Mouse (Mus musculus) limb, embryonic 11.5 days (tissue): Measurements from ENCODE around the gene Hnrnpc. TPM values are rescaled to one million over a fixed set of nuclear protein-coding genes. Genes with fewer than 3 reads are reported as not detected.
"Not testable (repeated sequence)": the region's sequence is repeated elsewhere in the genome, so short reads cannot be mapped to it uniquely, and the experiment has no call there.

Experiments
- ATAC-seq: fragments of 200-750 bp; cut with Nextera tagmentation; 2 replicates; pipeline ENCODE4 v1.8.0; 2017; ENCODE audit warnings: low read depth; ENCODE audit not compliant: insufficient number of reproducible peaks, low FRiP score, low TSS enrichment
- DNase-seq: peaks from one replicate; pipeline ENCODE4 v3.0.0-alpha.2; 2015; ENCODE audit warnings: low spot score
- H3K27ac ChIP-seq: fragments of 300-500 bp; sonication (generic); replicated peaks from 2 replicates; pipeline ENCODE4 v1.5.1; 2014; ENCODE audit warnings: low read depth, mild to moderate bottlenecking, low read length
- H3K27me3 ChIP-seq: fragments of 300-500 bp; sonication (generic); 2 replicates; pipeline ENCODE4 v1.6.1; 2014; ENCODE audit warnings: mild to moderate bottlenecking, low read length, mixed read lengths; ENCODE audit not compliant: control insufficient read depth, insufficient read depth
- H3K36me3 ChIP-seq: fragments of 300-500 bp; sonication (generic); 2 replicates; pipeline ENCODE4 v1.6.1; 2014; ENCODE audit warnings: mild to moderate bottlenecking, low read length, moderate library complexity, mixed read lengths; ENCODE audit not compliant: control insufficient read depth, insufficient read depth
- H3K4me1 ChIP-seq: fragments of 300-500 bp; sonication (generic); 2 replicates; pipeline ENCODE4 v1.6.1; 2014; ENCODE audit warnings: low read length, mixed read lengths; ENCODE audit not compliant: control insufficient read depth, insufficient read depth
- H3K4me2 ChIP-seq: fragments of 300-500 bp; sonication (generic); 2 replicates; pipeline ENCODE4 v1.6.1; 2014; ENCODE audit warnings: low read depth, mild to moderate bottlenecking, moderate library complexity; ENCODE audit not compliant: severe bottlenecking
- H3K4me3 ChIP-seq: fragments of 300-500 bp; sonication (generic); 2 replicates; pipeline ENCODE4 v1.5.1; 2014; ENCODE audit warnings: low read depth, low read length
- H3K9ac ChIP-seq: fragments of 300-500 bp; sonication (generic); 2 replicates; pipeline ENCODE4 v1.6.1; 2014; ENCODE audit warnings: mild to moderate bottlenecking, low read length
- H3K9me3 ChIP-seq: fragments of 300-500 bp; sonication (generic); 2 replicates; pipeline ENCODE4 v1.6.1; 2016; ENCODE audit warnings: low read length; ENCODE audit not compliant: control insufficient read depth
- WGBS: fragments of 180-500 bp; shearing (Covaris S2); extraction: QIAGEN DNeasy Blood & Tissue Kit; methylation state at CpG from one replicate; pipeline ENCODE4 v1.1.7; 2014; 5-methylcytosine and 5-hydroxymethylcytosine counted together
- polyA plus RNA-seq: library from polyadenylated mRNA; unstranded; fragments of >200 nt; fragmentation: Nextera tagmentation; extraction: Ambion mirVana; gene quantifications from 2 replicates; pipeline ENCODE4 v1.2.1, GENCODE M21; 2014

The Hnrnpc gene
- polyA plus RNA-seq, 1 experiment from 2014 or later, result 989 TPM

- ATAC-seq, H3K27me3 ChIP-seq, H3K4me1 ChIP-seq, H3K9me3 ChIP-seq, DNase-seq, H3K36me3 ChIP-seq, H3K27ac ChIP-seq, H3K9ac ChIP-seq, H3K4me2 ChIP-seq, H3K4me3 ChIP-seq: not testable (repeated sequence)
- 84% methylated on average over 3 of the region's 3 CpGs for WGBS
Observed at GRCm38 (mm10) chr14:52098387-52098786, 5.4 kb downstream of the Hnrnpc start.

GRCm38 (mm10) chr14:52097191-52097590, 6.6 kb downstream of the Hnrnpc start:
- not testable (repeated sequence) for ATAC-seq

GRCm38 (mm10) chr14:52094533-52094932, 9.3 kb downstream of the Hnrnpc start:
- no peak for ATAC-seq

More at GRCm38 (mm10) chr14:52097191-52097590, 6.6 kb downstream of the Hnrnpc start:
- H3K4me2 ChIP-seq, H3K4me3 ChIP-seq, H3K36me3 ChIP-seq, H3K9me3 ChIP-seq, H3K27me3 ChIP-seq, H3K27ac ChIP-seq, H3K9ac ChIP-seq, H3K4me1 ChIP-seq, DNase-seq: not testable (repeated sequence)
- WGBS, result 95% methylated on average over 3 of the region's 3 CpGs

GRCm38 (mm10) chr14:52083083-52083482, 20.7 kb downstream of the Hnrnpc start:
- ATAC-seq, result no peak
- peaks cover 21% of the 10 kb centered on the region; the same call in 1 of the 2 replicates for H3K36me3 ChIP-seq

More at GRCm38 (mm10) chr14:52094533-52094932, 9.3 kb downstream of the Hnrnpc start:
- H3K36me3 ChIP-seq, result peaks cover 7% of the 10 kb centered on the region
- no peak overlapping the region for H3K9ac ChIP-seq
- H3K4me2 ChIP-seq, result no peak overlapping the region
- H3K27ac ChIP-seq, result no peak overlapping the region
- no peaks in the 10 kb centered on the region for H3K9me3 ChIP-seq
- no peak overlapping the region for H3K4me3 ChIP-seq
- H3K4me1 ChIP-seq, result no peaks in the 10 kb centered on the region
- no peaks in the 10 kb centered on the region for H3K27me3 ChIP-seq
- DNase-seq, result no peak
- 89% methylated on average over 1 of the region's 1 CpGs for WGBS

GRCm38 (mm10) chr14:52071599-52072137, 32.2 kb downstream of the Hnrnpc start:
- Histone ChIP-seq H3K9ac (no peak overlapping the region), H3K36me3 (peaks cover 17% of the 10 kb centered on the region), H3K27me3 (no peaks in the 10 kb centered on the region), H3K4me1 (no peaks in the 10 kb centered on the region), H3K4me2 (no peak overlapping the region), H3K9me3 (no peaks in the 10 kb centered on the region), H3K27ac (no peak overlapping the region), H3K4me3 (no peak overlapping the region)
- ATAC-seq (no peak), DNase-seq (no peak)
- WGBS, result 91% methylated on average over 15 of the region's 15 CpGs

More at GRCm38 (mm10) chr14:52083083-52083482, 20.7 kb downstream of the Hnrnpc start:
- Histone ChIP-seq H3K9me3 (no peaks in the 10 kb centered on the region), H3K9ac (no peak overlapping the region), H3K27ac (no peak overlapping the region), H3K4me2 (no peak overlapping the region), H3K4me1 (no peaks in the 10 kb centered on the region), H3K4me3 (no peak overlapping the region), H3K27me3 (no peaks in the 10 kb centered on the region)
- no peak for DNase-seq

GRCm38 (mm10) chr14:52066135-52066534, 37.7 kb downstream of the Hnrnpc start:
- Histone ChIP-seq H3K9ac (no peak overlapping the region), H3K36me3 (no peaks in the 10 kb centered on the region; the same call in 1 of the 2 replicates), H3K4me3 (no peak overlapping the region), H3K27me3 (no peaks in the 10 kb centered on the region), H3K9me3 (no peaks in the 10 kb centered on the region), H3K27ac (no peak overlapping the region), H3K4me1 (no peaks in the 10 kb centered on the region), H3K4me2 (no peak overlapping the region)
- ATAC-seq (no peak), DNase-seq (no peak)
- 50% methylated on average over 4 of the region's 4 CpGs for WGBS

- Histone ChIP-seq H3K9me3 (no peaks in the 10 kb centered on the region), H3K4me1 (no peaks in the 10 kb centered on the region), H3K4me2 (no peak overlapping the region), H3K9ac (no peak overlapping the region), H3K27me3 (no peaks in the 10 kb centered on the region), H3K4me3 (no peak overlapping the region), H3K27ac (no peak overlapping the region), H3K36me3 (no peaks in the 10 kb centered on the region)
- ATAC-seq (no peak), DNase-seq (no peak)
- 84% methylated on average over 8 of the region's 8 CpGs for WGBS
Observed at GRCm38 (mm10) chr14:52061798-52062197, 42.0 kb downstream of the Hnrnpc start.

GRCm38 (mm10) chr14:52060800-52061199, 43.0 kb downstream of the Hnrnpc start:
- ATAC-seq, result no peak
- Histone ChIP-seq H3K9ac (no peak overlapping the region), H3K4me3 (no peak overlapping the region), H3K36me3 (no peaks in the 10 kb centered on the region), H3K27me3 (no peaks in the 10 kb centered on the region), H3K4me2 (no peak overlapping the region), H3K9me3 (no peaks in the 10 kb centered on the region), H3K27ac (no peak overlapping the region), H3K4me1 (no peaks in the 10 kb centered on the region)
- DNase-seq, result no peak
- 88% methylated on average over 1 of the region's 1 CpGs for WGBS

GRCm38 (mm10) chr14:52059982-52060381, 43.8 kb downstream of the Hnrnpc start:
- H3K4me1 ChIP-seq, result no peaks in the 10 kb centered on the region
- no peaks in the 10 kb centered on the region for H3K9me3 ChIP-seq
- no peak overlapping the region for H3K9ac ChIP-seq
- no peaks in the 10 kb centered on the region for H3K36me3 ChIP-seq
- DNase-seq (no peak), ATAC-seq (no peak)
- no peak overlapping the region for H3K4me2 ChIP-seq
- no peak overlapping the region for H3K4me3 ChIP-seq
- no peaks in the 10 kb centered on the region for H3K27me3 ChIP-seq
- 67% methylated on average over 4 of the region's 4 CpGs for WGBS
- H3K27ac ChIP-seq, result no peak overlapping the region
